Mouse (Mus musculus) adrenal gland, adult (tissue): ENCODE measurements around the gene Clint1.

Source experiments
- DNase-seq, 2 experiments: peaks; one replicate each; pipeline ENCODE4 v3.0.0; 2022 to 2023; ENCODE audit warnings: low spot score in 1 of 2; ENCODE audit not compliant: inconsistent age in 2 of 2

The Clint1 gene

DNA sequence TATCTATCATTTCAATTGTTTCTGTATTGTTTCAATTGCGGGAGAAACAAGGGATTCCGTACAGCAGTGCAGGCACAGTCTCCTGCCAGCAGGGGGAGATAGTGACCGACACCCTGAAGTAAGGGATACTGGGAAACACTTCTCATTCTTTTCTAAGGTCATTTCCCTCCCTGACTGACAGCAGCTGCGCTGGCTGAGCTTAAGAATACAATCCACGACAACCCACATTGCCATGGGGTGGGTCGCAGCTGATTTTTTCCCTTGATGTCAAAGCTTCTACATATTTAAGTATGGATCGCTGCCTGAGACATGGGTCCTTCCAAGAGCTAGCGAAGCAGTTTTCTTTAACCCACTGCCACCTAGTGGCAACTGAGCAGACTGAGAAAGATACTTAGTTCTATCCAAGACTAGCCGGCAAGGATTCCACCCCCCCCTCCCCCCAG is 74.8 kb downstream of the Clint1 start:
- DNase-seq = peak; percentile 77 to 95

DNA sequence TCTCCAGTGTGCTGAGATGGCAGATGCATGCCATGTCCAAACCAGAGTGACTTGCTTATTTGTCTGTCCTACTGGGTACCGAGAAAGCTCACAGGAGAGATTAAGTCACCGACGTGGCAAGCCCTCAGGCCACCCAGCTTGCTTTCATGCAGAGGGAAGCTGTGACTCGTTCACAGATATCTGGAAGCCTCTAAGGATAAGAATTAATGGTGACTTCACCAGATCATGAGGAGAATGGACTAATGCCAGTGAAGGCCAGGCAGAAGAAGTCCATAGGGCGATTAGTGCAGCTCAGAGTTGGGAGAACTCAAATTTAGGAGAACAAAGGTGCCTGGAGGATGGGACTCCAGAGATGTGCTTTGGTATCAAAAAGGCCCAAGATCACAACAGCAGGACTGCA is 75.6 kb downstream of the Clint1 start:
- peak in 1 of 2 experiments; percentile 65 for DNase-seq

DNA sequence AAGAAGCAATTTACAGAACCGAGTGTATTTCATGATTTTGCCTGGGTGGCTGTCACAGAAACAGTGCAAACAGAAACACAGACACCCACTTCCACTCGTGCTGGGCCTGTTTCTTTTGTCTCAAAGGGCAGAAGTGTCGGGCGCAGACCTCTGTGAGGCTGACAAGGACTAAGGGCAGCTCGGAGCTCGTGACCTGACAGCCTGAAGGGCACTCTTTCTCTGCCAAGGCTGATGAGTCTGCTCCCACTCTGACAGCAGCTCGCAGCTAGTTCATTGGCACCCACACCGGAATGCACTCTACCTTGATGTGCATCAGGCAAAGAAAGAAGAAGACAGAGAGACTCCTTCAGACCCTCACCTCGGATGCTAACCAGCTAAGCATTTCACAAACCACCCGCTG is 77.7 kb downstream of the Clint1 start:
- DNase-seq = peak in 1 of 2 experiments; percentile 69

DNA sequence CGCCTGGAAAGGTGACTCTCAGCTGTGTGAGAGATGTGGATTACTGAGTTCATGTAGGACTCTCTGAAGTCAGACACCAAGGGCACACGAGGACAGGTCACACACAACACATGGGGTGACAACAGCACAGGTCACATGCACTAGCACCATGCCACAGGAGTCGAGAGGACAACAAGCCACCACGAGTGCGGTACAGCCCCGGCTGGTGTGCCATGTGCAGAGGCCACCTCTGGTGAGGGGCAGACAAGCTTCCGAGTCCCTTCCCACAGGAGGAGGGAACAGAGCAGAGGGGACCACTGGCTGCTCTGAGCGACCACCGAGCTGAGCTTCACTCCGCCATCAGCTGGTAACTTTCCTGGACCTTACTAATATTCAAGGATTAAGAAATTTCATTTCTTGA is 80.9 kb downstream of the Clint1 start:
- no peak for DNase-seq

DNA sequence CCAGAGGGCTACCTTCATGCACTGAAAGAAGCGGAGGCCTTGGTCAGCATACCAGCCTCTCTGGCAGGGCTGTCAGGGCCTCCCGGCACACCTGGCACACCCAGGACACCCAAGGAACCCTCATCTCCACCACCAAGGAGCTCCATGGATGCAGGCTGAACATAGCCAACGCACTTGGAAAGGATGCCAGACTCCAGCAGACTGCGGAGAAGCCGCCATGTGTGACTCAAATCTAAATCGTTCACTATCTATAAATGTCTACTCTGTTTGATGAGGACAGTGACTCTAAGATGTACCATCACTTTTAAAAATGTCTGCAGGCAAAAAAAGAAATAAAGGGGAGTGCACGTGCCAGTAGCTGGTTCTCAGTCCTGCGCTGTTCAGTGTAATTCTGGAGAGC is 85.6 kb downstream of the Clint1 start:
- DNase-seq = no peak

DNA sequence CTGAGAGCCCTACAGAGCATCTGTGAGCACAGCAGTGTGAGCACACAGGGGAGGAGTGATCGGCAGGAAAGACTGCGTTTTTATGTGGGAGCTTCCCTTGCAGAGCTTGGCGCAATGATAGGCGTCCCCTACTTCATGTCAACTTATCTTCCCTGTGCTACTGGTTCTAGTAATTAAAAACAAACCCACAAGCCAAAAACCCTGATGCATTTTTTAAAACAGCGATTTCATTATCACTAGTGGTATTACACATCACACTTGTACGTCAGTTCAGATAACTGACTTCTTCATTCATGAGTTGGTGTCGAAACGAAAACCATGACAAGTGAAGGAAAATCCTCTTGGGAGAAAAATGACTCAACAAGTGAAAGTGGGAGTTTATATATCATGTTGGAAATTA is 87.1 kb downstream of the Clint1 start:
- peak in 1 of 2 experiments; percentile 65 for DNase-seq

DNA sequence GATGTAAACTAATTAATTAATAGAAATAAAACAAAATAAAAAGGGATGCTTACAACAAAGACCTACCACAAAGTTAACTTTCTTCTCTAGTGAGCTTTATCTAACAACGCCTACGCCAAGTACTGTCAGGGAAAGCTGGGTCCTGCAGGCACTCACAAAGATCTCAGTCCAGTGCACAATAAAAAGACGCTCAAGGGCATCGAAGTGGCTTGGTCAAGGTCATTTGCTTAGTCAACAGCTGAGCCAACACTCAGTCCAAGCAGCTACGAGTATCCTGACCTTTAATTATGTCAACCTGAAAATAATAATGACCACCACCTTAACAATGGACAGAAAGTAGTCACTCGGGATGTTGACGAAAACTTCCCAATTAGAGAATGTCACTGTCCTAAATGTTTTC is 90.4 kb downstream of the Clint1 start:
- peak; percentile 70 to 83 for DNase-seq

DNA sequence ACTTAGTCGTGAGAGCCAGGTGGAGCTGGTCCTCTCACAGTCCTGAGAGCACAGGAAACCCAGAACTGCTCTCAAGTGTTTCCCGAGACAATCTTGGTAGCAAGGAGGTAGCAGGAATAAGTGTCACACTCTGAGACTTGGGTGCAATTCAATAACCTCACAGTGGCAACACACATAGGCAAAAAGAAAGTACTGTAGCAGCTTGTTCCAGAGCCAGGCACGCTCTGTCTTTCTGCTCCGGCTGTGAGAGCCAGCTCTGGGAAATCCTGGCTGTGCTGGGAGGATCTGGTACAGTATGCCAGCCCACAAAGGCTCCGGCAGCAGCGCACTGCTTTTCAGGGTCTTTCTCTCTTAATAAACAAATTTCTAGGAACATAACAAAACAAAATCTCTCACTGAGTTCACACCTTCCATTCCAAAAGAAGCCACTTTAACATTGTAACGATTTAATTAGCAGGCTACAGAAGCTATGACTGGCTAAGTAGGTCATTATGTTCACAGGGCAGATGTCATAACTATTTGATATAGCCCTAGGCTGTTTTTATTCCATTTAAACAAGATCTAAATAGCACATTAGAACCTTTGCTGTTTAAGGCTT is 91.4 kb downstream of the Clint1 start:
- DNase-seq = peak; percentile 34 to 75

DNA sequence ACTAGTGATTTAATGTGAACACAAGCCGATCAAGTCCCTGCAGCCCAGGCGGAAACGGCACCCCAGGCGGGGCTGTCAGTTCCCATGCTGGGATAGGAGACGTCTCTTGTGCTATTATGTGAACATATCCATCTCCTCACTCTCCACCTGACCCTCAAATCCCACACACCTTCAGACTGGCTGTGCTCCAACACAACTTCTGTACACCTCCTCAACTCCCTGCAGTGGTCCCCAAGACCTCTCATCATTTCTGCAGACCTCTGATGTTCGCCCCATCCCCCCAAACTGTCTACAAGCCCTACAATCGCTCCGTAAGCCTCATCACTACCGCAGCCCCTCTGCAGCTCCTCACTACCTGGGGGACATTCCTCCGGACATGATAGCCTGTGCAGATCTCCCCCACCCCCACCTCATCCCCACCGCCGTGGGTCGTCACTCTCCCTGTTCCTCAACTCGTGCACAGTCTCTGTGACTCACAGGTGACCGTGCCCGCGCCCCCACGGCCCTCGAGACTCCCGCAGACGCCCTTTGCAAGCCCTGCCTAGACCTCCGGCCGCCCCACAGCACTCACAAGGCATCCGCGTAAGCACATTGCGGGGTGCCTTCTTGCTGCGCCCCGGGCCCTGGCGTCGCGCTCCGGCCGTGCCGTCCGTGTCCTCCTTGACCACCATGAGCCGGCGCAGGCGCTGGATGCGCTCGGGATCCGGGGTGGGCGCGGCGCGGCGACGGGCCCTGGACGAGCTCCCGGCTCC is 92.2 kb downstream of the Clint1 start:
- DNase-seq = peak; percentile 36 to 74

DNA sequence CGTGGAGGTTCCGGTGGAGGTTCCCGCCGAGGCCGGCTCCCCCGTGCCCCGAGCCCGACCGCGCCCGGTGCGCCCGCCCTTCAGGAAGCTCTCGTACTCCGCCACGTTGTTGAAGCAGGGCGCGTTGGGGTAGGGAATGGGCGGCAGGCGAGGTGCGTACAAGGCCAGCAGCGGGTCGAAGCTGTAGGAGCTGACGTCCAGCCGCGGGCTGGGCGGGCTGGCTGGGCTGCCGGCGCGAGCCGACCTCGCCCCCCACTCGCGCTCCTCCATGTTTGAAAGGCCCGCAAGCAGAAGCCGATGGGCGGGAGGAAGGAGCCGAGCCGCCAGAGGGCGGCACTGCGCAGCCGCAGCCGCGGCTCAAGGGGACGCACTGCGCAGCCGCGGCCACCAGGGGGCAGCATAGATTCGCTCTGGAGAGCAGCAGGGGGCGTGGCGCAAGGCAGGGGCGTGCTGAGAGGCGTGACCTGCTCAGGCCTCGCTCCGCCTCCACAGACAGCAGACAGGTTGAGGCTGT is 92.8 kb downstream of the Clint1 start, which contains the start of gene Lsm11:
Gene Lsm11 (minus strand): TSS at position 293 of the 514 bp plus-strand sequence.
- peak; percentile 97 to 99 for DNase-seq

DNA sequence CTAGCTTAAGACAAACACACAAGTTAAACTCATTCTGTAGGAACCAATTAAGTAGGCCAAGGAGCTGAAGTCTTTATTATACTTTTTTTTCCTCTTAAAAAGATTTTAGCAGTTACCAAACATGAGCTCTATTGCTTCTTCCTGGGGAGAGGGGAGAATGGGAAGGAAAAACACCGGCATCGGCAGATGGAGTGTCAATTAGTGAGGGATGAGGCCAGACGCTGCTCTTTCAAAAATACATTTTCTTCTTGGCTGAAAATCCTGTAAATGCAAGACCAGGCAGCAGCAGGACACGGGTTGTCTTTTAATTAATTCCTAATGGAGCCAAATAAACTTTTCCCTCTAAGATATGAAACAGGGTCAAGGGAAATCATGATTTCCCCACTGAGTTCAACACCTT is 94.9 kb downstream of the Clint1 start:
- no peak for DNase-seq

DNA sequence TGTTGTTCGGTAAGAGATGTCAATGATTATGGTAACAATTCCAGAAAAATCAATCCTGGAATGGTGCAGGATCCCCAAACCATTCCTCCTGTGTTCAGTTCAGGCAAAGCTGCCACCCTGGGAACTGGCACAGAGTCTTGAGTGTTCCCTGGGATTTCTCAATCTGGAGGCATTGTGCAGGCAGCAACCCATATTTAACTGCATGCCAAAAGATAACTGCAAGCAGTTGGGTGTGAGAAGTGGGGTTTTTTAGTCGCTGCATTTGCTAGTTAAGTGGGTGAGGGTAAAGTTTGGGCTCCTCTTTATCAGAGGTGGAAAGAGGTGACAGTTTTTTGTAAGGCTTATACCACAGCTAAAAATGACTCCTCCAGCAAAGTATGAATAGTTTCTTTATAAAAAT is 95.6 kb downstream of the Clint1 start:
- DNase-seq = no peak

DNA sequence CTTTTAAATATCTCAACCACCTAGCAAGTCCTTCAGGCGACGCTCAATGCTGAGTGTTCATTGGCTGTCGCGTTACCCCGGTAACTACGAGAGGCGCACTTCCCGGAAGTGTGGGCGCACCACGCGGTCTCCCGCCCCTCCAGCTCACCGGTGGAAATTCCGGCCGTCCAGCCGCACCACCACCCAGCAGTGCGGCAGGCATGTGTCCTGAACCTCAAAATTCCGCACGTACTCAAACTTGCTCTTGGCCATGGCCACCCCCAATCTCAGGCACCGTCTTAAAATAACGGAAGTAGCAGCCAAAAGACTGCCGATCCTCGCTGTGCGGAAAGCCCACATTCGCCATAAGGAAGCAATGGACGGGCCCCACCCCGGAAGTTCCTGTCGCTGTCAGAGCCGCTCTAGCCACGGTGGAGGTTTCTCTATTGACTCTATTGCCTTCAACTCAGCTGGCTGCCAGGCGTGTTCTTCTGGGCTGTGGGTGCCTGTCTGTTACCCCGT is 103.3 kb downstream of the Clint1 start, which contains the start of gene Thg1l:
Gene Thg1l (minus strand): TSS at position 368 of the 501 bp plus-strand sequence.
- DNase-seq = peak; percentile 92 to 98

DNA sequence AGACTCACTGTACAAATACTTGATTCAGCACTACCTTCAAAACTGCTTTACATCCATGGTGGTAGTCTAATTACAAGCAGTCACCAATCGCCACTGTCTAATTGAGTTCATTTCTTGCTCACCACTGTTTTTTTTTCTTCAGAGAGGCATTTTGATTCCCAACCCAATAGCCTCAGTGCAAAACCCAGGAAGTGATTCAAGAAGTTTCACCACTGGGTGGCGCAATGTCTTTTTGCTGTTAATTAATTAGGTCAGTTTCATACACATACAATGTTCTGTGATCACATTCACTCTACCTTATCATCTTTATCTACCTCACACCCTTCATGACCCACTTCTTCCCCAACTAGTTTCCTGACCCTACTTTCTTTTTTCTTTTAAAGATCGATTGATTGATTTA is 107.7 kb downstream of the Clint1 start:
- DNase-seq = peak in 1 of 2 experiments; percentile 59

DNA sequence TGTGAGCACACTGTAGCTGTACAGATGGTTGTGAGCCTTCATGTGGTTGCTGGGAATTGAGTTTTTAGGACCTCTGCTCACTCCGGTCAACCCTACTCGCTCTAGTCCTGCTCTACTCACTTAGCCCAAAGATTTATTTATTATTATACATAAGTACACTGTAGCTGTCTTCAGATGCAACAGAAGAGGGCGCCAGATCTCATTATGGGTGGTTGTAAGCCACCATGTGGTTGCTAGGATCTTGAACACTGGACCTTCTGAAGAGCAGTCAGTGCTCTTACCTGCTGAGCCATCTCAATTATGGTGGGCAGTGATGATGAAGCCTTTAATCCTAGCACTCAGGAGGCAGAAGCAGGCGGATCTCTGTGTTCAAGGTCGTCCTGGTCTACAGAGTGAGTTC is 108.2 kb downstream of the Clint1 start:
- DNase-seq = no peak
